Mouse (Mus musculus): ENCODE data around the gene Mgat4a. TPM values are rescaled to one million over a fixed set of nuclear protein-coding genes. Genes with fewer than 3 reads are reported as not detected.
A peak's percentile ranks its signal among the peaks of the same experiment; 100 is the strongest.

Mgat4a gene
- total and polyA plus RNA-seq, 3 experiments = 22.3 to 23.2 (median 22.9) TPM

DNA sequence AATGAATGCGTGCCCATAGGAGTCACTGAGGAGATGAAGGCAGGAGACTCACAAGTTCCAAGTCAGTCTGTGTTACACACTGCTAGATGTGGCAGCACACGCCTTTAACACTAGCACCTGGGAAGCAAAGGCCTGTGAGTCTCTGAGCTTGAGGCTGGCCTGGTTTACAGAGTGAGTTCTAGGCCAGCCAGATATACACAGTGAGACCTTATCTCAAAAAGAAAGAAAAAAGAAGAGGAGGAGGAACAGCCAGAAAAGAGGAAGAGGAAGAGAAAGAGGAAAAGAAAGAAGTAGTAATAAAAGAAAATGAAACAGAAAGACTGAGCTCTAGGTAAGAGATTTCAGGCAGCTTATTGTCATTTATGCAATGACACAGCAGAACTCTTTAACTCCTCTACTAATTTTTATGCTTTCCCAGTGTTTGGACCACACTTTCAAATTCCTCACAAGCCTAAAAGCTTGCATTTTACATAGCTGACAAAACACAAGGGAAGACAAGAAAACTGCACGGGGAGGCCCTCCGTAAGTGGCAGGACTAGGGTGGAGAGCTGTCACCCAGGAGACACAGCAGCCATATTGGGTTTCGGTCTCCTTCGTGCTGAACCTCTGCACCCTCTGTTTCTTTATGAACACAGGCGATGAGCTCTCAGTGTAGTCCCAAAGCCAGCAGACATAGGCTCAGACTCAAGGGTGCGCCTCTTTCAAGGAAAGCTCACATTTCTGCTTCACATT lies 113.5 kb downstream of the Mgat4a start:
- no peak for DNase-seq (ENCODE audit: extremely low read depth)
- Histone ChIP-seq H3K27me3 (replicated peaks) (no peaks in the 10 kb centered on the region), H3K4me1 (ENCODE audit: control insufficient read depth in 1 of 2, insufficient read depth in 2 of 2) (peaks cover 10 to 47% of the 10 kb centered on the region in 2 experiments), H3K36me3 (replicated peaks in 1 of 2; ENCODE audit: control insufficient read depth in 1 of 2, insufficient read depth in 1 of 2, low read length in 1 of 2) (peaks cover 20 to 63% of the 10 kb centered on the region in 2 experiments), H3K79me2 (replicated peaks; ENCODE audit: control insufficient read depth, extremely low read depth, insufficient read depth, poor library complexity, severe bottlenecking) (peaks cover 54% of the 10 kb centered on the region), H3K4me2 (ENCODE audit: insufficient read depth, low read depth, poor library complexity, severe bottlenecking) (peak overlapping the region; percentile 92), H3K4me3 (replicated peaks in 1 of 3; ENCODE audit: low read depth in 2 of 3, low read length in 2 of 3, poor library complexity in 1 of 3) (peak overlapping the region in 2 of 3 experiments; percentile 25 to 51), H3K9me3 (replicated peaks; ENCODE audit: low read length) (peaks cover 16% of the 10 kb centered on the region), H3K27ac (ENCODE audit: insufficient read depth, low read depth) (peak overlapping the region; percentile 86), H3K9ac (ENCODE audit: insufficient read depth, low read depth) (peak overlapping the region; percentile 38)
- TF ChIP-seq CHD2 (IDR thresholded peaks at IDR 0.05; ENCODE audit: low read length) (no peak), RAD21 (IDR thresholded peaks at IDR 0.05; ENCODE audit: low read depth, low read length) (no peak), EP300 (IDR thresholded peaks at IDR 0.05; ENCODE audit: low read length) (peak; percentile 43; the same call in 1 of the 2 replicates), TCF12 (IDR thresholded peaks at IDR 0.05; ENCODE audit: low read depth, low read length) (no peak), UBTF (IDR thresholded peaks at IDR 0.05; ENCODE audit: low read depth, low read length) (no peak), JUN (IDR thresholded peaks at IDR 0.05; ENCODE audit: insufficient read depth, low read depth, low read length) (no peak), BHLHE40 (IDR thresholded peaks at IDR 0.05; ENCODE audit: low read depth, low read length) (no peak), MEF2A (IDR thresholded peaks at IDR 0.05; ENCODE audit: borderline replicate concordance, low read depth, low read length) (no peak), HCFC1 (IDR thresholded peaks at IDR 0.05; ENCODE audit: low read depth, low read length) (no peak), MAFK (IDR thresholded peaks at IDR 0.05; ENCODE audit: insufficient replicate concordance, low read length) (0 out of 2 replicates have a peak, but pooled peaks have one; percentile 23), IRF4 (IDR thresholded peaks at IDR 0.05; ENCODE audit: low read depth, low read length) (peak; percentile 55; the same call in 1 of the 2 replicates), USF2 (conservative IDR thresholded peaks at IDR 0.05; ENCODE audit: low read depth, low read length) (no peak), ETS1 (conservative IDR thresholded peaks at IDR 0.05; ENCODE audit: low read depth, low read length) (no peak; the same call in 1 of the 2 replicates), ZNF384 (IDR thresholded peaks at IDR 0.05; ENCODE audit: low read depth, low read length) (no peak)
- dilution Hi-C loops (cut with MboI; ENCODE audit: extremely low pct_ligation_motif_present, extremely low pct_unique_long_range_greater_than_20kb, low sequenced_read_pairs) (no loop called here), in situ Hi-C loops (cut with MboI; ENCODE audit: low pct_ligation_motif_present, low pct_unique_long_range_greater_than_20kb, low sequenced_read_pairs) (no loop called here)

GRCm38 (mm10) chr1:37419420-37419819 lies 121.4 kb downstream of the Mgat4a start:
- H3K9ac ChIP-seq (ENCODE audit: insufficient read depth, low read depth) = no peak overlapping the region
- dilution Hi-C loops (cut with MboI; ENCODE audit: extremely low pct_ligation_motif_present, extremely low pct_unique_long_range_greater_than_20kb, low sequenced_read_pairs) (no loop called here), in situ Hi-C loops (cut with MboI; ENCODE audit: low pct_ligation_motif_present, low pct_unique_long_range_greater_than_20kb, low sequenced_read_pairs) (no loop called here)
- no peak overlapping the region for H3K27ac ChIP-seq (ENCODE audit: insufficient read depth, low read depth)
- H3K4me2 ChIP-seq (ENCODE audit: insufficient read depth, low read depth, poor library complexity, severe bottlenecking) = no peak overlapping the region
- H3K36me3 ChIP-seq (replicated peaks in 1 of 2; ENCODE audit: control insufficient read depth in 1 of 2, insufficient read depth in 1 of 2, low read length in 1 of 2) = peaks cover 37 to 74% of the 10 kb centered on the region in 2 experiments
- H3K9me3 ChIP-seq (replicated peaks; ENCODE audit: low read length) = peaks cover 12% of the 10 kb centered on the region
- H3K4me1 ChIP-seq (ENCODE audit: control insufficient read depth in 1 of 2, insufficient read depth in 2 of 2) = peaks cover 0 to 15% of the 10 kb centered on the region in 2 experiments; a peak in 2 of 4 replicates
- no peaks in the 10 kb centered on the region for H3K27me3 ChIP-seq (replicated peaks)
- H3K79me2 ChIP-seq (replicated peaks; ENCODE audit: control insufficient read depth, extremely low read depth, insufficient read depth, poor library complexity, severe bottlenecking) = peaks cover 19% of the 10 kb centered on the region
- peak; percentile 59 for DNase-seq (ENCODE audit: extremely low read depth)
- TF ChIP-seq IRF4 (IDR thresholded peaks at IDR 0.05; ENCODE audit: low read depth, low read length) (0 out of 2 replicates have a peak, but pooled peaks have one; percentile 19), ZMIZ1 (IDR thresholded peaks at IDR 0.05; ENCODE audit: low read depth, low read length) (no peak), RAD21 (IDR thresholded peaks at IDR 0.05; ENCODE audit: low read depth, low read length) (peak; percentile 35), BHLHE40 (IDR thresholded peaks at IDR 0.05; ENCODE audit: low read depth, low read length) (0 out of 2 replicates have a peak, but pooled peaks have one; percentile 9), NELFE (IDR thresholded peaks at IDR 0.05; ENCODE audit: low read depth, low read length) (peak; percentile 83; the same call in 1 of the 2 replicates), MYC (IDR thresholded peaks at IDR 0.05; ENCODE audit: low read depth, low read length) (0 out of 2 replicates have a peak, but pooled peaks have one; percentile 28), SMC3 (IDR thresholded peaks at IDR 0.05; ENCODE audit: low read depth, low read length) (peak; percentile 50), TCF12 (IDR thresholded peaks at IDR 0.05; ENCODE audit: low read depth, low read length) (0 out of 2 replicates have a peak, but pooled peaks have one; percentile 18), CTCF (conservative IDR thresholded peaks at IDR 0.05 in 1 of 2, IDR thresholded peaks at IDR 0.05 in 1 of 2; ENCODE audit: low read depth in 2 of 2, low read length in 2 of 2) (peak; percentile 97 to 99), PAX5 (IDR thresholded peaks at IDR 0.05; ENCODE audit: low read length) (no peak)
- H3K4me3 ChIP-seq (replicated peaks in 1 of 3; ENCODE audit: low read depth in 2 of 3, low read length in 2 of 3, poor library complexity in 1 of 3) = no peak overlapping the region
